Mouse (Mus musculus) embryonic facial prominence, embryonic 11.5 days (tissue): ENCODE data around the gene 4933424G06Rik. TPM values are rescaled to one million over a fixed set of nuclear protein-coding genes. Genes with fewer than 3 reads are reported as not detected.

Source experiments
- ATAC-seq: fragments of 200-750 bp; cut with Nextera tagmentation; replicated peaks from 2 replicates; pipeline ENCODE4 v1.8.0; 2017; ENCODE audit warnings: low read depth; ENCODE audit not compliant: insufficient number of reproducible peaks, low FRiP score, low TSS enrichment
- DNase-seq: peaks from one replicate; pipeline ENCODE4 v3.0.0-alpha.2; 2015; ENCODE audit warnings: low spot score
- H3K27ac ChIP-seq: fragments of 300-500 bp; sonication (generic); replicated peaks from 2 replicates; pipeline ENCODE4 v1.5.1; 2014; ENCODE audit warnings: mild to moderate bottlenecking, low read depth, low read length, control low read depth
- H3K27me3 ChIP-seq: fragments of 300-500 bp; sonication (generic); 2 replicates; pipeline ENCODE4 v1.6.1; 2014; ENCODE audit warnings: mild to moderate bottlenecking, low read length, moderate library complexity, mixed read lengths; ENCODE audit not compliant: control insufficient read depth, insufficient read depth
- H3K36me3 ChIP-seq: fragments of 300-500 bp; sonication (generic); replicated peaks from 2 replicates; pipeline ENCODE4 v1.6.1; 2014; ENCODE audit warnings: low read depth, mild to moderate bottlenecking, low read length, moderate library complexity, mixed read lengths; ENCODE audit not compliant: control insufficient read depth, insufficient read depth
- H3K4me1 ChIP-seq: fragments of 300-500 bp; sonication (generic); 2 replicates; pipeline ENCODE4 v1.6.1; 2014; ENCODE audit warnings: low read length, mixed read lengths; ENCODE audit not compliant: control insufficient read depth, insufficient read depth
- H3K4me2 ChIP-seq: fragments of 300-500 bp; sonication (generic); 2 replicates; pipeline ENCODE4 v1.6.1; 2014; ENCODE audit warnings: low read depth, mild to moderate bottlenecking, control low read depth, low read length, moderate library complexity
- H3K4me3 ChIP-seq: fragments of 300-500 bp; sonication (generic); 2 replicates; pipeline ENCODE4 v1.5.1; 2014; ENCODE audit warnings: low read depth, low read length, control low read depth
- H3K9ac ChIP-seq: fragments of 300-500 bp; sonication (generic); replicated peaks from 2 replicates; pipeline ENCODE4 v1.6.1; 2014; ENCODE audit warnings: mild to moderate bottlenecking, control low read depth, low read length
- H3K9me3 ChIP-seq: fragments of 300-500 bp; sonication (generic); replicated peaks from 2 replicates; pipeline ENCODE4 v1.6.1; 2016; ENCODE audit warnings: mild to moderate bottlenecking, low read length, inconsistent platforms, mixed read lengths; ENCODE audit not compliant: control insufficient read depth
- WGBS: fragments of 180-500 bp; shearing (Covaris S2); extraction: QIAGEN DNeasy Blood & Tissue Kit; methylation state at CpG from one replicate; pipeline ENCODE4 v1.1.7; 2014; 5-methylcytosine and 5-hydroxymethylcytosine counted together
- polyA plus RNA-seq: library from polyadenylated mRNA; unstranded; fragments of >200 nt; fragmentation: Nextera tagmentation; extraction: Ambion mirVana; gene quantifications from 2 replicates; pipeline ENCODE4 v1.2.1, GENCODE M21; 2014

The 4933424G06Rik gene
- polyA plus RNA-seq, 1 experiment from 2014 or later: 0.31 TPM

- H3K9ac ChIP-seq: no peak overlapping the region
- ATAC-seq (no peak), DNase-seq (peak; percentile 63)
- no peak overlapping the region for H3K27ac ChIP-seq
- H3K4me2 ChIP-seq: no peak overlapping the region
- no peaks in the 10 kb centered on the region for H3K9me3 ChIP-seq
- 0 out of 2 replicates have a peak, but pooled peaks cover 2% of the 10 kb centered on the region for H3K4me1 ChIP-seq
- H3K36me3 ChIP-seq: no peaks in the 10 kb centered on the region
- H3K4me3 ChIP-seq: no peak overlapping the region
- H3K27me3 ChIP-seq: no peaks in the 10 kb centered on the region
- WGBS: 44% methylated on average over 15 of the region's 15 CpGs
These were observed 36.5 kb downstream of the 4933424G06Rik start for GRCm38 (mm10) chr1:36746452-36746851.

- H3K4me2 ChIP-seq: no peak overlapping the region
- WGBS: 84% methylated on average over 6 of the region's 6 CpGs
- no peak for ATAC-seq
- no peaks in the 10 kb centered on the region for H3K4me1 ChIP-seq
- no peak for DNase-seq
- no peaks in the 10 kb centered on the region for H3K27me3 ChIP-seq
- no peak overlapping the region for H3K27ac ChIP-seq
- no peak overlapping the region for H3K4me3 ChIP-seq
- no peak overlapping the region for H3K9ac ChIP-seq
- no peaks in the 10 kb centered on the region for H3K36me3 ChIP-seq
- no peaks in the 10 kb centered on the region for H3K9me3 ChIP-seq
These were observed 44.2 kb downstream of the 4933424G06Rik start for GRCm38 (mm10) chr1:36753932-36754675.

DNA sequence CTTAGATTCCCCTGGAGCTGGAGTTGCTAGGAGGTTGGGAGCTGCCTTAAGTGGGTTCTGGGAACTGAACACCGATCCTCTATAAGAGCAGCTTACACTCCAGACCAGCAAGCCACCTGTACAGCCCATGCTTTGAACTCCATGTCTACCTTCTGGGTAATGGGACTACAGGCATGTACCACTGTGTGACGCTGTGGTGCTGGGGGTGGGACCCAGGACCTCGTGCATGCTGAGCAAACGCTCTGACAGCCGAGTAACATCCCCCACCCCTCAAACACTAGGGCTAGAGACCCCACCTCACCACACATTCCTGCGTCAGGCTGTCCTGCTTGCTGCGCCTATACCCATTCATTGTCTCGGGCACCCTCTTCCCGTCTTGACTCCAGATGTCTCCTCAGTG is 48.6 kb downstream of the 4933424G06Rik start:
- Histone ChIP-seq H3K27me3 (no peaks in the 10 kb centered on the region), H3K4me2 (no peak overlapping the region), H3K4me1 (no peaks in the 10 kb centered on the region), H3K36me3 (no peaks in the 10 kb centered on the region), H3K4me3 (no peak overlapping the region), H3K9me3 (no peaks in the 10 kb centered on the region), H3K9ac (no peak overlapping the region), H3K27ac (no peak overlapping the region)
- DNase-seq (no peak), ATAC-seq (no peak)
- WGBS: 80% methylated on average over 9 of the region's 9 CpGs

DNA sequence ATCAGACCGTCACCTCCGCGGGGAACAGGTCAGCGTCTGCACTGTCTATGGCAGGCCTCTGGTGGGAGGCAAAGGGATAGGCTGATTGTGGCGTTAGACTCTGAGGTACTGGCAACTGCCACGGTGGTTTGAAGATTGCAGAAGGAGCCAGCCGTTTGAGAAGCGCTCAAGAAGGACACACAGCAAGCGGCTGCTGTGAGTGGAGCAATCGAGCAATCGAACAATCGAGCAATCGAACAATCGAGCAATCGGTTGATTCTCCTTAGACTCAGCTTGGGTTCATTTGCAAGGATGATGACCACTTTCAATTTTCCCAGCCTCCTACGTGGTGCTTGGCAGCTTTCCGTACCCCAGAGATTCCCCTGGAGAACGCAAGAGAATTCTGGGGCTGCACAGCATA is 49.1 kb downstream of the 4933424G06Rik start:
- H3K4me2 ChIP-seq: no peak overlapping the region
- H3K9ac ChIP-seq: no peak overlapping the region
- no peak for DNase-seq
- H3K27me3 ChIP-seq: no peaks in the 10 kb centered on the region
- ATAC-seq: no peak
- no peaks in the 10 kb centered on the region for H3K4me1 ChIP-seq
- 88% methylated on average over 18 of the region's 18 CpGs for WGBS
- no peak overlapping the region for H3K27ac ChIP-seq
- no peaks in the 10 kb centered on the region for H3K9me3 ChIP-seq
- no peak overlapping the region for H3K4me3 ChIP-seq
- H3K36me3 ChIP-seq: no peaks in the 10 kb centered on the region

GRCm38 (mm10) chr1:36760401-36760800 is 50.5 kb downstream of the 4933424G06Rik start:
- Histone ChIP-seq H3K36me3 (no peaks in the 10 kb centered on the region), H3K9me3 (no peaks in the 10 kb centered on the region), H3K4me2 (no peak overlapping the region), H3K4me1 (no peaks in the 10 kb centered on the region), H3K4me3 (no peak overlapping the region), H3K27me3 (no peaks in the 10 kb centered on the region), H3K9ac (no peak overlapping the region), H3K27ac (no peak overlapping the region)
- no peak for ATAC-seq
- 79% methylated on average over 9 of the region's 9 CpGs for WGBS
- DNase-seq: no peak

DNA sequence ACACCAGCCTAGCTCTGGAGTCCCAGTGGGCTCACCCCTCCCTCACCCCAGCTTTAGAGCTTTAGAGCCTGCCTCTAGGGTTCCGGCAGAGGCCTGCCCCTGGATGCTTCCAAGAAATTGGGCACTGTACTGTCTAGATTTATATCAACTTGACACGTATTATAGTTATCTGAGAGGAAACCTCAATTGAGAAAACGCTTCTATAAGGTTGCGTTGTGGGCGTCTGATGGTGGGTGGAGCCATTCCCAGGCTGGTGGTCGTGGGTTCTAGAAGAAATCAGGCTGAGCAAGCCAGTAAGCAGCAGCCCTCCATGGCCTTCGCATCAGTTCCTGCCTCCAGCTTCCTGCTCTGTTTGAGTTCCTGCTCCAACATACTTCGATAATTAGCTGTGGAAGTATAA is 51.1 kb downstream of the 4933424G06Rik start:
- DNase-seq: no peak
- H3K36me3 ChIP-seq: no peaks in the 10 kb centered on the region
- no peak for ATAC-seq
- H3K4me3 ChIP-seq: no peak overlapping the region
- no peak overlapping the region for H3K4me2 ChIP-seq
- no peaks in the 10 kb centered on the region for H3K4me1 ChIP-seq
- no peaks in the 10 kb centered on the region for H3K9me3 ChIP-seq
- no peaks in the 10 kb centered on the region for H3K27me3 ChIP-seq
- 83% methylated on average over 8 of the region's 8 CpGs for WGBS
- H3K9ac ChIP-seq: no peak overlapping the region
- no peak overlapping the region for H3K27ac ChIP-seq

- H3K4me3 ChIP-seq: no peak within 1 kb of the TSS
- no peaks in the 10 kb centered on the region for H3K4me1 ChIP-seq
- no peaks in the 10 kb centered on the region for H3K27me3 ChIP-seq
- no peaks in the 10 kb centered on the region for H3K36me3 ChIP-seq
- no peaks in the 10 kb centered on the region for H3K9me3 ChIP-seq
- H3K9ac ChIP-seq: no peak within 1 kb of the TSS
- no peak within 1 kb of the TSS for H3K27ac ChIP-seq
- DNase-seq (no peak), ATAC-seq (no peak)
- no peak within 1 kb of the TSS for H3K4me2 ChIP-seq
- WGBS: 87% methylated on average over 11 of the region's 11 CpGs
These were observed 51.6 kb downstream of the 4933424G06Rik start, which contains the start of gene Zap70 for GRCm38 (mm10) chr1:36761568-36761967. Gene Zap70 (plus strand): TSS chr1:36761798.

GRCm38 (mm10) chr1:36766431-36767205 is 56.7 kb downstream of the 4933424G06Rik start:
- H3K27ac ChIP-seq: no peak overlapping the region
- H3K4me1 ChIP-seq: no peaks in the 10 kb centered on the region
- DNase-seq (peak; percentile 14), ATAC-seq (no peak)
- H3K9ac ChIP-seq: no peak overlapping the region
- no peaks in the 10 kb centered on the region for H3K36me3 ChIP-seq
- no peaks in the 10 kb centered on the region for H3K9me3 ChIP-seq
- 57% methylated on average over 4 of the region's 4 CpGs for WGBS
- H3K4me2 ChIP-seq: no peak overlapping the region
- no peak overlapping the region for H3K4me3 ChIP-seq
- 0 out of 2 replicates have a peak, but pooled peaks cover 4% of the 10 kb centered on the region for H3K27me3 ChIP-seq
